Mouse (Mus musculus) ovary, postnatal 10 days (tissue): ENCODE data around the gene Wbp4.
"Not testable (repeated sequence)": the region's sequence is repeated elsewhere in the genome, so short reads cannot be mapped to it uniquely, and the experiment has no call there.

Source experiments
- DNase-seq: peaks from one replicate; pipeline ENCODE4 v3.0.0; 2022; ENCODE audit warnings: low spot score

Wbp4 gene

GRCm38 (mm10) chr14:79481339-79482151 lies at the start of gene Wbp4:
TSS of gene Wbp4 (minus strand) at chr14:79481520.
- DNase-seq = peak; percentile 87

- DNase-seq = no peak
Observed at GRCm38 (mm10) chr14:79530761-79531160, 49.4 kb upstream of the Wbp4 start.

GRCm38 (mm10) chr14:79529581-79530554 lies 48.5 kb upstream of the Wbp4 start:
- no peak for DNase-seq

- no peak for DNase-seq
Observed at GRCm38 (mm10) chr14:79527704-79528103, 46.4 kb upstream of the Wbp4 start.

GRCm38 (mm10) chr14:79526106-79526505 lies 44.8 kb upstream of the Wbp4 start:
- not testable (repeated sequence) for DNase-seq

- no peak for DNase-seq
Observed at GRCm38 (mm10) chr14:79522387-79522786, 41.1 kb upstream of the Wbp4 start.

GRCm38 (mm10) chr14:79521471-79522117 lies 40.3 kb upstream of the Wbp4 start:
- DNase-seq = no peak

- no peak for DNase-seq
Observed at GRCm38 (mm10) chr14:79521056-79521455, 39.7 kb upstream of the Wbp4 start.

GRCm38 (mm10) chr14:79520612-79521011 lies 39.3 kb upstream of the Wbp4 start:
- no peak for DNase-seq

- DNase-seq = no peak
Observed at GRCm38 (mm10) chr14:79519663-79519975, 38.3 kb upstream of the Wbp4 start.

GRCm38 (mm10) chr14:79518761-79519662 lies 37.7 kb upstream of the Wbp4 start:
- DNase-seq = no peak

- DNase-seq = no peak
Observed at GRCm38 (mm10) chr14:79518123-79518522, 36.8 kb upstream of the Wbp4 start.

- DNase-seq = no peak
Observed at GRCm38 (mm10) chr14:79517185-79517740, 35.9 kb upstream of the Wbp4 start.

GRCm38 (mm10) chr14:79516751-79517150 lies 35.4 kb upstream of the Wbp4 start:
- no peak for DNase-seq

- DNase-seq = no peak
Observed at GRCm38 (mm10) chr14:79516243-79516610, 34.9 kb upstream of the Wbp4 start.

GRCm38 (mm10) chr14:79515511-79516242 lies 34.4 kb upstream of the Wbp4 start:
- DNase-seq = no peak

GRCm38 (mm10) chr14:79515100-79515499 lies 33.8 kb upstream of the Wbp4 start:
- DNase-seq = no peak

GRCm38 (mm10) chr14:79513951-79514350 lies 32.6 kb upstream of the Wbp4 start:
- no peak for DNase-seq

GRCm38 (mm10) chr14:79511521-79511920 lies 30.2 kb upstream of the Wbp4 start:
- no peak for DNase-seq

- no peak for DNase-seq
Observed at GRCm38 (mm10) chr14:79508662-79509305, 27.5 kb upstream of the Wbp4 start.
